Mouse (Mus musculus): Measurements from ENCODE around the gene Gm49322. TPM values are rescaled to one million over a fixed set of nuclear protein-coding genes. Genes with fewer than 3 reads are reported as not detected.
A peak's percentile ranks its signal among the peaks of the same experiment; 100 is the strongest.

Gm49322 gene
- polyA plus RNA-seq, 1 experiment from 2014 or later, result 2.5 TPM

- H3K4me2 ChIP-seq (ENCODE audit: low read length), result peak overlapping the region; percentile 98
- peaks cover 22% of the 10 kb centered on the region for H3K4me1 ChIP-seq (ENCODE audit: control insufficient read depth, insufficient read depth, low read length)
- H3K9ac ChIP-seq (replicated peaks; ENCODE audit: low read length), result peak overlapping the region; percentile 86; the same call in 1 of the 2 replicates
- H3K4me3 ChIP-seq (replicated peaks; ENCODE audit: low read depth, low read length), result peak overlapping the region; percentile 78
- no peaks in the 10 kb centered on the region for H3K27me3 ChIP-seq (ENCODE audit: control insufficient read depth, insufficient read depth, low read length)
- no peaks in the 10 kb centered on the region for H3K36me3 ChIP-seq (ENCODE audit: control insufficient read depth, insufficient read depth, low read length)
- H3K27ac ChIP-seq (replicated peaks; ENCODE audit: low read depth, low read length), result peak overlapping the region; percentile 97
- WGBS, result under 1% methylated on average over 64 of the region's 64 CpGs
- ATAC-seq (ENCODE audit: low FRiP score, low TSS enrichment), result peak; percentile 96
- H3K9me3 ChIP-seq (ENCODE audit: control insufficient read depth, low read length), result no peaks in the 10 kb centered on the region
- peak; percentile 100 for DNase-seq
Measured at GRCm38 (mm10) chr10:80621940-80622660, 16.3 kb downstream of the Gm49322 start.

DNA sequence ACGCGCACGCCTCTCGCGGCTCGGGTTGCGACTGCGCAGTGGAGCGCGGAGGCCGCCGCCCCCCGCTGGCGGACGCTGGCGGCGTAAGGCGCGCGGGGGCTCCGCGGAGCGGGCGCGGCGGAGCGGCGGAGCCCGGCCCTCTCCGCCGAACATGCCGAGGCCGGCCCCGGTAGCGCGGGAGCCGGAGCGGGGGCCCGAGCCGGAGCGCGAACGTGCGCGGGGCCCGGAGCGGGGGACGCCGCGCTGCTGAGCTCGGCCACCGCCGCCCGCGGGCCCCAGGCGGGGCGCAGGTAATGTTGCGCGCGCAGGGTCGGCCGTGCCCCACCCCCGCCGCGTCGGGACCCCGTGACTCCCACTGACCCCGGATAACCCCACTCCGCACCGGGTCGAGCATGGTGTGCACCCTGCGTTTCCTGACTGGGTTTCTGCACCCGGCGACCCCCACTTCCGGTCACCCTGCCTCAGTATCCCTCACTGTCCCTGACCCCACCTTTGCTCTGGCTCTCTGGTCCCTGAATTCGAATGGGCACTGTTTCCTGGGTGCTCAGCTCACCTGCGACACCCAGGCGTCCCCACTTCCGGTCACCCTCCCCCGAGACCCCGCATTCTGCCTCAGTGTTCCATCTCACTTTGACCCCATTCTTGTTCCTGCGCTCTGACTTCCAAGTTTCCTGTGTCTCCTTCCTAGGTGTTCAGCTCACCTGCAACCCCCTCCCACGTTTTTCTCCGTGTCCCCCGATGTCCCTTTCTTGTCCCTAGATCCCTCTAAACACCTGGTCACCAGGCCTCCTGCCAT, 17.0 kb downstream of the Gm49322 start, which contains the start of gene Csnk1g2:
Csnk1g2 (plus strand) TSS at position 178 of the 796 bp plus-strand sequence.
- H3K9ac ChIP-seq (replicated peaks; ENCODE audit: low read length), result peak within 1 kb of the TSS; percentile 86
- peak within 1 kb of the TSS; percentile 97 for H3K27ac ChIP-seq (replicated peaks; ENCODE audit: low read depth, low read length)
- no peaks in the 10 kb centered on the region for H3K36me3 ChIP-seq (ENCODE audit: control insufficient read depth, insufficient read depth, low read length)
- peak within 1 kb of the TSS; percentile 98 for H3K4me2 ChIP-seq (ENCODE audit: low read length)
- peak within 1 kb of the TSS; percentile 78 for H3K4me3 ChIP-seq (replicated peaks; ENCODE audit: low read depth, low read length)
- no peaks in the 10 kb centered on the region for H3K9me3 ChIP-seq (ENCODE audit: control insufficient read depth, low read length)
- no peaks in the 10 kb centered on the region for H3K27me3 ChIP-seq (ENCODE audit: control insufficient read depth, insufficient read depth, low read length)
- peak; percentile 6 for ATAC-seq (ENCODE audit: low FRiP score, low TSS enrichment)
- under 1% methylated on average over 85 of the region's 85 CpGs for WGBS
- H3K4me1 ChIP-seq (ENCODE audit: control insufficient read depth, insufficient read depth, low read length), result peaks cover 22% of the 10 kb centered on the region
- no peak for DNase-seq

GRCm38 (mm10) chr10:80623457-80624191, 17.8 kb downstream of the Gm49322 start:
- ATAC-seq (ENCODE audit: low FRiP score, low TSS enrichment) (no peak), DNase-seq (peak; percentile 28)
- 17% methylated on average over 15 of the region's 15 CpGs for WGBS
- no peaks in the 10 kb centered on the region for H3K27me3 ChIP-seq (ENCODE audit: control insufficient read depth, insufficient read depth, low read length)
- peak overlapping the region; percentile 86 for H3K9ac ChIP-seq (replicated peaks; ENCODE audit: low read length)
- peak overlapping the region; percentile 78 for H3K4me3 ChIP-seq (replicated peaks; ENCODE audit: low read depth, low read length)
- H3K36me3 ChIP-seq (ENCODE audit: control insufficient read depth, insufficient read depth, low read length), result no peaks in the 10 kb centered on the region
- peak overlapping the region; percentile 97 for H3K27ac ChIP-seq (replicated peaks; ENCODE audit: low read depth, low read length)
- no peaks in the 10 kb centered on the region for H3K9me3 ChIP-seq (ENCODE audit: control insufficient read depth, low read length)
- H3K4me1 ChIP-seq (ENCODE audit: control insufficient read depth, insufficient read depth, low read length), result peaks cover 22% of the 10 kb centered on the region
- H3K4me2 ChIP-seq (ENCODE audit: low read length), result peak overlapping the region; percentile 98

DNA sequence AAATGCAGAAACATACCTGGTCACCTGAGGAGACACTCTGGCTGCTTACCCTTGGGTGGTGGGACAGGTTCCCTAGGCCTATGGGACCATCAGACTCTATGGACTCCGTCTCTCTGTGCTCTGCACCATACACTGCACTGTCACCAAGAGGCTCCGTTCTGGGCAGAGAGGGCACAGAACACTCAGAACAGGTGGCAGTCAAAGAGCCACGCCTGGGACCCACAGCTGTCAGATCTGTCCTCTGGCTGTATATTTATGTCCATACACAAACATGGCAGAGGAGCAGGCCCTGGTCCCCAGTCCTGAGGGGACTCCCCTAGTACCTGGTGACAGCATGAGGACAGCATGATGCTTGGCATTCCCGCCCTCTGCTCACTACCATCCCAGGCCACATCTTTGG, 19.9 kb downstream of the Gm49322 start:
- Histone ChIP-seq H3K27me3 (ENCODE audit: control insufficient read depth, insufficient read depth, low read length) (no peaks in the 10 kb centered on the region), H3K9me3 (ENCODE audit: control insufficient read depth, low read length) (no peaks in the 10 kb centered on the region), H3K4me3 (replicated peaks; ENCODE audit: low read depth, low read length) (no peak overlapping the region), H3K27ac (replicated peaks; ENCODE audit: low read depth, low read length) (no peak overlapping the region), H3K9ac (replicated peaks; ENCODE audit: low read length) (no peak overlapping the region), H3K36me3 (ENCODE audit: control insufficient read depth, insufficient read depth, low read length) (no peaks in the 10 kb centered on the region), H3K4me2 (ENCODE audit: low read length) (no peak overlapping the region), H3K4me1 (ENCODE audit: control insufficient read depth, insufficient read depth, low read length) (peaks cover 22% of the 10 kb centered on the region)
- no peak for DNase-seq
- WGBS, result 97% methylated on average over 4 of the region's 4 CpGs
- no peak for ATAC-seq (ENCODE audit: low FRiP score, low TSS enrichment)

- WGBS, result 72% methylated on average over 2 of the region's 2 CpGs
- no peak overlapping the region for H3K27ac ChIP-seq (replicated peaks; ENCODE audit: low read depth, low read length)
- DNase-seq, result no peak
- H3K9me3 ChIP-seq (ENCODE audit: control insufficient read depth, low read length), result no peaks in the 10 kb centered on the region
- H3K9ac ChIP-seq (replicated peaks; ENCODE audit: low read length), result no peak overlapping the region
- H3K36me3 ChIP-seq (ENCODE audit: control insufficient read depth, insufficient read depth, low read length), result 0 out of 2 replicates have a peak, but pooled peaks cover 3% of the 10 kb centered on the region
- H3K27me3 ChIP-seq (ENCODE audit: control insufficient read depth, insufficient read depth, low read length), result no peaks in the 10 kb centered on the region
- no peak overlapping the region for H3K4me3 ChIP-seq (replicated peaks; ENCODE audit: low read depth, low read length)
- peaks cover 18% of the 10 kb centered on the region for H3K4me1 ChIP-seq (ENCODE audit: control insufficient read depth, insufficient read depth, low read length)
- H3K4me2 ChIP-seq (ENCODE audit: low read length), result no peak overlapping the region
- ATAC-seq (ENCODE audit: low FRiP score, low TSS enrichment), result no peak
Measured at GRCm38 (mm10) chr10:80627685-80628084, 21.9 kb downstream of the Gm49322 start.

GRCm38 (mm10) chr10:80628925-80629324, 23.1 kb downstream of the Gm49322 start:
- H3K36me3 ChIP-seq (ENCODE audit: control insufficient read depth, insufficient read depth, low read length), result peaks cover 5% of the 10 kb centered on the region; the same call in 1 of the 2 replicates
- H3K9me3 ChIP-seq (ENCODE audit: control insufficient read depth, low read length), result no peaks in the 10 kb centered on the region
- WGBS, result 82% methylated on average over 9 of the region's 9 CpGs
- H3K9ac ChIP-seq (replicated peaks; ENCODE audit: low read length), result no peak overlapping the region
- H3K27ac ChIP-seq (replicated peaks; ENCODE audit: low read depth, low read length), result no peak overlapping the region
- H3K4me1 ChIP-seq (ENCODE audit: control insufficient read depth, insufficient read depth, low read length), result peaks cover 9% of the 10 kb centered on the region
- H3K4me3 ChIP-seq (replicated peaks; ENCODE audit: low read depth, low read length), result no peak overlapping the region
- DNase-seq (no peak), ATAC-seq (ENCODE audit: low FRiP score, low TSS enrichment) (no peak)
- H3K4me2 ChIP-seq (ENCODE audit: low read length), result no peak overlapping the region
- H3K27me3 ChIP-seq (ENCODE audit: control insufficient read depth, insufficient read depth, low read length), result no peaks in the 10 kb centered on the region

DNA sequence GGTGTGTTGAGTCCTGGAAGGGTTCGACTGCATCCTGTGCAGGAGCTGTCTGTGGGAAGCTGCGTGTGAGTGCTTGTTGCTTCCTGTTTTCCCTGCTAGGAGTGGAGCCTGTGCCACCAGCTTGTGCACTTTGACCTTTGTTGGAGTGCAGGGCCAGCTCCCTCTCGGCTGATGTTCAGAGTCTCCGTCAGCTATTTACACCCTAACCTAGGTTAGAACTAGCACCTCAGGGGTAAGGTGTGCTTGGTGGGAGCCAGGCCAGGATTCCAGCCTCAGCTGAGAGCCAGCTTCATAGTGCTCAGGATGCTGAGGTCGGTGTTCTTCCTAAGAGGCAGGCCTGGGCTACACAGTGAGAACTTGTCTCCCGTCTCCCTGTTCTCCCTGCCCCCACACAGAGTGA, 29.5 kb downstream of the Gm49322 start:
- WGBS, result 90% methylated on average over 6 of the region's 6 CpGs
- H3K4me3 ChIP-seq (replicated peaks; ENCODE audit: low read depth, low read length), result no peak overlapping the region
- H3K9ac ChIP-seq (replicated peaks; ENCODE audit: low read length), result no peak overlapping the region
- H3K4me1 ChIP-seq (ENCODE audit: control insufficient read depth, insufficient read depth, low read length), result no peaks in the 10 kb centered on the region
- no peaks in the 10 kb centered on the region for H3K27me3 ChIP-seq (ENCODE audit: control insufficient read depth, insufficient read depth, low read length)
- peaks cover 69% of the 10 kb centered on the region for H3K36me3 ChIP-seq (ENCODE audit: control insufficient read depth, insufficient read depth, low read length)
- H3K27ac ChIP-seq (replicated peaks; ENCODE audit: low read depth, low read length), result no peak overlapping the region
- no peak for DNase-seq
- no peak for ATAC-seq (ENCODE audit: low FRiP score, low TSS enrichment)
- no peak overlapping the region for H3K4me2 ChIP-seq (ENCODE audit: low read length)
- H3K9me3 ChIP-seq (ENCODE audit: control insufficient read depth, low read length), result no peaks in the 10 kb centered on the region

DNA sequence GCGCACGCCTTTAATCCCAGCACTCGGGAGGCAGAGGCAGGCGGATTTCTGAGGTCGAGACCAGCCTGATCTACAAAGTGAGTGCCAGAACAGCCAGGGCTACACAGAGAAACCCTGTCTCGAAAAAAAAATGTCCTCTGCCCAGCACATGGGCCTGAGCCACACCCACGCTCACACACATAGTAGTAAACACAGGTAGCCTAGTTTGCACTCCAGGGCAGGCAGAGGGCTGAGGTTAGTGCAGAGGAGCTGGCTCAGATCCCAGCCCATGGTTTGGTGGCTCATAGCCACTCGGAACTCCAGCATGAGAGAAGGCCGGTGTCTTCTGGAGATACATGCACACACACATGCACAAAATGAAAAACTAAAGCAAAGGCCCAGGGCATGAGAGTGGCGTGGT, 41.1 kb downstream of the Gm49322 start:
- 94% methylated on average over 10 of the region's 10 CpGs for WGBS
- Histone ChIP-seq H3K27me3 (ENCODE audit: control insufficient read depth, insufficient read depth, low read length) (no peaks in the 10 kb centered on the region), H3K36me3 (ENCODE audit: control insufficient read depth, insufficient read depth, low read length) (peaks cover 68% of the 10 kb centered on the region), H3K9me3 (ENCODE audit: control insufficient read depth, low read length) (no peaks in the 10 kb centered on the region), H3K4me2 (ENCODE audit: low read length) (no peak overlapping the region), H3K4me1 (ENCODE audit: control insufficient read depth, insufficient read depth, low read length) (no peaks in the 10 kb centered on the region), H3K9ac (replicated peaks; ENCODE audit: low read length) (no peak overlapping the region), H3K27ac (replicated peaks; ENCODE audit: low read depth, low read length) (no peak overlapping the region), H3K4me3 (replicated peaks; ENCODE audit: low read depth, low read length) (no peak overlapping the region)
- ATAC-seq (ENCODE audit: low FRiP score, low TSS enrichment), result no peak
- no peak for DNase-seq

Measured in midbrain, embryonic 14.5 days (tissue).